Mouse (Mus musculus): ENCODE data around the gene Slc25a22.

- TF ChIP-seq CTCF (IDR thresholded peaks at IDR 0.05; ENCODE audit: low read depth): no peak
- TF ChIP-seq EP300 (IDR thresholded peaks at IDR 0.05; ENCODE audit: low read depth): no peak
Observed at GRCm38 (mm10) chr7:141469352-141469751, 31.7 kb upstream of the Slc25a22 start.

Measured in liver, embryonic 14.5 days (tissue).